Mouse (Mus musculus): ENCODE results near the gene Mtmr3.
"Not testable (repeated sequence)": the region's sequence is repeated elsewhere in the genome, so short reads cannot be mapped to it uniquely, and the experiment has no call there.

The Mtmr3 gene

GRCm38 (mm10) chr11:4601890-4602289, 7.2 kb upstream of the Mtmr3 start:
- no peak for DNase-seq (ENCODE audit: low spot score)

GRCm38 (mm10) chr11:4599916-4600315, 5.3 kb upstream of the Mtmr3 start:
- no peak for DNase-seq (ENCODE audit: low spot score)

- DNase-seq (ENCODE audit: low spot score): no peak
Measured at GRCm38 (mm10) chr11:4598411-4598810, 3.7 kb upstream of the Mtmr3 start.

- no peak for DNase-seq (ENCODE audit: low spot score)
Measured at GRCm38 (mm10) chr11:4593849-4594607, 635 bp downstream of the Mtmr3 start.

- no peak for DNase-seq (ENCODE audit: low spot score)
Measured at GRCm38 (mm10) chr11:4593491-4593848, 1.2 kb downstream of the Mtmr3 start.

GRCm38 (mm10) chr11:4591811-4592210, 2.9 kb downstream of the Mtmr3 start:
- DNase-seq (ENCODE audit: low spot score): no peak

- DNase-seq (ENCODE audit: low spot score): no peak
Measured at GRCm38 (mm10) chr11:4578682-4579081, 16.0 kb downstream of the Mtmr3 start.

GRCm38 (mm10) chr11:4577079-4577478, 17.6 kb downstream of the Mtmr3 start:
- DNase-seq (ENCODE audit: low spot score): no peak

GRCm38 (mm10) chr11:4576090-4576732, 18.5 kb downstream of the Mtmr3 start:
- not testable (repeated sequence) for DNase-seq (ENCODE audit: low spot score)

GRCm38 (mm10) chr11:4571491-4571901, 23.2 kb downstream of the Mtmr3 start:
- DNase-seq (ENCODE audit: low spot score): no peak

- no peak for DNase-seq (ENCODE audit: low spot score)
Measured at GRCm38 (mm10) chr11:4566333-4566732, 28.3 kb downstream of the Mtmr3 start.

GRCm38 (mm10) chr11:4565545-4565944, 29.1 kb downstream of the Mtmr3 start:
- no peak for DNase-seq (ENCODE audit: low spot score)

GRCm38 (mm10) chr11:4553274-4554063, 41.2 kb downstream of the Mtmr3 start:
- DNase-seq (ENCODE audit: low spot score): no peak

GRCm38 (mm10) chr11:4547569-4547968, 47.1 kb downstream of the Mtmr3 start:
- DNase-seq (ENCODE audit: low spot score): no peak

- DNase-seq (ENCODE audit: low spot score): no peak
Measured at GRCm38 (mm10) chr11:4545976-4546375, 48.7 kb downstream of the Mtmr3 start.

- DNase-seq (ENCODE audit: low spot score): no peak
Measured at GRCm38 (mm10) chr11:4545401-4545800, 49.3 kb downstream of the Mtmr3 start.

- DNase-seq (ENCODE audit: low spot score): not testable (repeated sequence)
Measured at GRCm38 (mm10) chr11:4544627-4544921, 50.1 kb downstream of the Mtmr3 start.

- no peak for DNase-seq (ENCODE audit: low spot score)
Measured at GRCm38 (mm10) chr11:4543746-4544626, 50.7 kb downstream of the Mtmr3 start.

- DNase-seq (ENCODE audit: low spot score): peak; percentile 28
Measured at GRCm38 (mm10) chr11:4543040-4543551, 51.6 kb downstream of the Mtmr3 start.

GRCm38 (mm10) chr11:4536645-4537044, 58.0 kb downstream of the Mtmr3 start:
- DNase-seq (ENCODE audit: low spot score): no peak

- no peak for DNase-seq (ENCODE audit: low spot score)
Measured at GRCm38 (mm10) chr11:4527132-4527531, 67.5 kb downstream of the Mtmr3 start.

- no peak for DNase-seq (ENCODE audit: low spot score)
Measured at GRCm38 (mm10) chr11:4522142-4522664, 72.5 kb downstream of the Mtmr3 start.
